In the genomic region with DNA sequence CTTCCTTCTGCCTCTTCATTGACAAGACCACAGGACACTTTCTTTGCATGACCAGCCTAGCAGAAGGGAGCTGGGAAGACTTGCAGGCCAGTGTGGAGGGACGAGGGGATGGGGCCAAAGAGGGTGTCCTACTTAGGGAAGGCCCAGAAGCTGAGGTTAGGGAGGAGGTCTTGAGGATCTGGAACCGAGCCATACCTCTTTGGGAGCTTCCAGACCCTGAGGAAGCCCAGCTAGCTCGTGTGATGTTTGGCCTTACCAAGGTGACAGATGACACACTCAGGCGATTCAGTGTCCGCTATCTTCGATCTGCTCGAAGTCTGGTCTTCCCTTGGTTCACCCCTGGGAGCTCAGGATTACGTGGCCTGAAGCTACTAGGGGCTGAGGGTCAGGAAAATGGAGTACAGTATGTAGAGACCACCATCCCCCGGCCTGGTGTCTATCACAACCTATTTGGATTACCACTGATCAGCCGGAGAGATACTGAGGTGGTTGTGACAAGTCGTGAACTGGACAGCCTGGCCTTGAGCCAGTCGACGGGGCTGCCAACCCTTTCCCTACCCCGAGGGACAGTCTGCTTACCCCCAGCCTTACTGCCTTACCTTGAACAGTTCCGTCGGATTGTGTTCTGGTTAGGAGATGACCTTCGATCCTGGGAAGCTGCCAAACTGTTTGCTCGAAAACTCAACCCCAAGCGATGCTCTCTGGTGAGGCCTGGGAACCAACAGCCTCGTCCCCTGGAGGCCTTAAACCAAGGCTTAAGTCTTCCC, we compare ENCODE assay signal across 8 mouse cellular contexts. TPM values are rescaled to one million over a fixed set of nuclear protein-coding genes. Genes with fewer than 3 reads are reported as not detected.
A peak's percentile ranks its signal among the peaks of the same experiment; 100 is the strongest.
DNase-seq lines count a peak whose midpoint lies in the region; ATAC-seq and TF ChIP-seq lines count a peak whose summit lies in the region.

No protein-coding gene starts in this region.

- no peaks in the 10 kb centered on the region for H3K9me3 ChIP-seq in hindbrain, embryonic 16.5 days (ENCODE audit: control insufficient read depth, low read length)
- no peaks in the 10 kb centered on the region for H3K9me3 ChIP-seq in liver, embryonic 14.5 days (ENCODE audit: control insufficient read depth, low read length)

- H3K27me3 ChIP-seq in hindbrain, embryonic 16.5 days (replicated peaks; ENCODE audit: control insufficient read depth, insufficient read depth, low read length), result no peaks in the 10 kb centered on the region
- H3K27me3 ChIP-seq in liver, embryonic 14.5 days (ENCODE audit: control insufficient read depth, insufficient read depth, low read length), result no peaks in the 10 kb centered on the region

- peaks cover 20% of the 10 kb centered on the region for H3K4me1 ChIP-seq in hindbrain, embryonic 16.5 days (ENCODE audit: control insufficient read depth, insufficient read depth, low read depth, low read length)
- H3K4me1 ChIP-seq in liver, embryonic 14.5 days (replicated peaks; ENCODE audit: control insufficient read depth in 2 of 2, insufficient read depth in 2 of 2, low read length in 1 of 2), result peaks cover 5 to 14% of the 10 kb centered on the region in 2 experiments

- 94% methylated on average over 20 of the region's 20 CpGs for WGBS in hindbrain, embryonic 16.5 days
- WGBS in liver, embryonic 14.5 days (ENCODE audit: insufficient replicate concordance), result 72% methylated on average over 20 of the region's 20 CpGs

- H3K9ac ChIP-seq in hindbrain, embryonic 16.5 days (ENCODE audit: low read depth, low read length), result peak overlapping the region; percentile 86; the same call in 1 of the 2 replicates
- H3K9ac ChIP-seq in liver, embryonic 14.5 days (replicated peaks), result no peak overlapping the region; the same call in 1 of the 2 replicates

- TF ChIP-seq EP300 in liver, embryonic 14.5 days (IDR thresholded peaks at IDR 0.05; ENCODE audit: low read depth), result no peak

- TF ChIP-seq CTCF in liver, embryonic 14.5 days (IDR thresholded peaks at IDR 0.05; ENCODE audit: low read depth), result no peak

- H3K4me2 ChIP-seq in hindbrain, embryonic 16.5 days (ENCODE audit: low read length), result peak overlapping the region; percentile 85
- H3K4me2 ChIP-seq in liver, embryonic 14.5 days (ENCODE audit: low read depth), result peak overlapping the region; percentile 96

- no peak overlapping the region for H3K4me3 ChIP-seq in hindbrain, embryonic 16.5 days (ENCODE audit: low read length)
- peak overlapping the region; percentile 65 to 79 for H3K4me3 ChIP-seq in liver, embryonic 14.5 days (ENCODE audit: insufficient read depth in 1 of 2, low read depth in 2 of 2, low read length in 2 of 2)

- DNase-seq in cerebellum, adult 11 months, result peak; percentile 40
- no peak for DNase-seq in cerebellum, adult 8-10 months
- DNase-seq in adrenal gland, adult 2 months, result peak; percentile 78
- DNase-seq in liver, embryonic 14.5 days (ENCODE audit: low read depth in 3 of 3, low spot score in 3 of 3), result no peak
- no peak for DNase-seq in retina, embryonic 14.5 days (ENCODE audit: low spot score)

- no peak for ATAC-seq in hindbrain, embryonic 16.5 days
- ATAC-seq in liver, embryonic 14.5 days (ENCODE audit: insufficient read depth), result no peak
- no peak for ATAC-seq in frontal cortex, adult (ENCODE audit: low TSS enrichment)
- ATAC-seq in megakaryocyte progenitor cell, adult 5-6 weeks (replicated peaks; ENCODE audit: poor library complexity), result no peak

- H3K36me3 ChIP-seq in hindbrain, embryonic 16.5 days (ENCODE audit: control insufficient read depth, insufficient read depth, low read length), result peaks cover 20% of the 10 kb centered on the region
- H3K36me3 ChIP-seq in liver, embryonic 14.5 days (replicated peaks; ENCODE audit: control insufficient read depth, insufficient read depth, low read depth), result peaks cover 9% of the 10 kb centered on the region

- no peak overlapping the region; the same call in 1 of the 2 replicates for H3K27ac ChIP-seq in hindbrain, embryonic 16.5 days (ENCODE audit: low read depth, low read length)
- no peak overlapping the region for H3K27ac ChIP-seq in liver, embryonic 14.5 days

RNA-seq across cellular contexts. Expression of a gene that starts 1.4 kb away (rescaled TPM):
- 10 to 100 TPM; 45.2 to 55.1 TPM for total RNA-seq in adrenal gland, adult 2 months (2021)
- 196 and 208 TPM in 2 replicates for polyA plus RNA-seq in adrenal gland, adult 2 months (2012; rRNA removed)
- 90.1 and 98.4 TPM in 2 replicates for polyA plus RNA-seq in hindbrain, embryonic 16.5 days (2015; fragmentation: Nextera tagmentation; extraction: Ambion mirVana)
- 28.9 and 30.5 TPM in 2 replicates for polyA plus RNA-seq in liver, embryonic 14.5 days (2012; rRNA removed)
- 19.6 and 20.5 TPM in 2 replicates for polyA plus RNA-seq in liver, embryonic 14.5 days (2014; fragmentation: Nextera tagmentation; extraction: Ambion mirVana)
- total RNA-seq in megakaryocyte progenitor cell, adult 5-6 weeks (2015), result 44.3 and 44.8 TPM in 2 replicates
- 25.2 and 30.3 TPM in 2 replicates for total RNA-seq in megakaryocyte progenitor cell, adult 5-6 weeks (2017)

RNA-seq across cellular contexts. Expression of a gene that starts 2.1 kb away (rescaled TPM):
- 10 to 100 TPM; 24.7 to 37.1 TPM for total RNA-seq in adrenal gland, adult 2 months (2021)
- 7.5 and 9.6 TPM in 2 replicates for polyA plus RNA-seq in adrenal gland, adult 2 months (2012; rRNA removed)
- polyA plus RNA-seq in hindbrain, embryonic 16.5 days (2015; fragmentation: Nextera tagmentation; extraction: Ambion mirVana), result 12.4 and 15.5 TPM in 2 replicates
- polyA plus RNA-seq in liver, embryonic 14.5 days (2012; rRNA removed), result 6.0 and 8.0 TPM in 2 replicates
- polyA plus RNA-seq in liver, embryonic 14.5 days (2014; fragmentation: Nextera tagmentation; extraction: Ambion mirVana), result 4.3 TPM in 2 replicates
- 16.5 and 18.6 TPM in 2 replicates for total RNA-seq in megakaryocyte progenitor cell, adult 5-6 weeks (2015)
- 18.4 and 22.4 TPM in 2 replicates for total RNA-seq in megakaryocyte progenitor cell, adult 5-6 weeks (2017)

RNA-seq across cellular contexts. Expression of a gene that starts 6.6 kb away (rescaled TPM):
- 100 to 1,000 TPM in 1 of 2 experiments, 10 to 100 TPM in 1; 52.8 to 111 TPM for total RNA-seq in adrenal gland, adult 2 months (2021)
- 313 and 342 TPM in 2 replicates for polyA plus RNA-seq in adrenal gland, adult 2 months (2012; rRNA removed)
- 14.8 and 18.7 TPM in 2 replicates for polyA plus RNA-seq in hindbrain, embryonic 16.5 days (2015; fragmentation: Nextera tagmentation; extraction: Ambion mirVana)
- 4.8 and 6.2 TPM in 2 replicates for polyA plus RNA-seq in liver, embryonic 14.5 days (2012; rRNA removed)
- 3.7 and 6.0 TPM in 2 replicates for polyA plus RNA-seq in liver, embryonic 14.5 days (2014; fragmentation: Nextera tagmentation; extraction: Ambion mirVana)
- total RNA-seq in megakaryocyte progenitor cell, adult 5-6 weeks (2015), result 4.8 and 5.1 TPM in 2 replicates
- 7.7 and 8.6 TPM in 2 replicates for total RNA-seq in megakaryocyte progenitor cell, adult 5-6 weeks (2017)

RNA-seq across cellular contexts. Expression of a gene that starts 18.7 kb away (rescaled TPM):
- total RNA-seq in adrenal gland, adult 2 months (2021), result 1 to 10 TPM; 6.3 to 7.7 TPM
- 9.4 and 13.4 TPM in 2 replicates for polyA plus RNA-seq in adrenal gland, adult 2 months (2012; rRNA removed)
- polyA plus RNA-seq in hindbrain, embryonic 16.5 days (2015; fragmentation: Nextera tagmentation; extraction: Ambion mirVana), result 18.0 and 18.7 TPM in 2 replicates
- polyA plus RNA-seq in liver, embryonic 14.5 days (2012; rRNA removed), result 24.9 and 32.5 TPM in 2 replicates
- 2.6 and 3.3 TPM in 2 replicates for polyA plus RNA-seq in liver, embryonic 14.5 days (2014; fragmentation: Nextera tagmentation; extraction: Ambion mirVana)
- total RNA-seq in megakaryocyte progenitor cell, adult 5-6 weeks (2015), result 0.15 and 0.30 TPM in 2 replicates
- total RNA-seq in megakaryocyte progenitor cell, adult 5-6 weeks (2017), result 0.03 TPM in 1 of 2 replicates, not detected in the other

RNA-seq across cellular contexts. Expression of a gene that starts 37.9 kb away (rescaled TPM):
- total RNA-seq in adrenal gland, adult 2 months (2021), result under 1 TPM in 1 of 2 experiments, not detected in 1; 0.09 TPM
- polyA plus RNA-seq in adrenal gland, adult 2 months (2012; rRNA removed), result 0.62 and 0.65 TPM in 2 replicates
- polyA plus RNA-seq in hindbrain, embryonic 16.5 days (2015; fragmentation: Nextera tagmentation; extraction: Ambion mirVana), result 3.0 and 3.2 TPM in 2 replicates
- polyA plus RNA-seq in liver, embryonic 14.5 days (2012; rRNA removed), result 0.02 and 0.03 TPM in 2 replicates
- not detected in 2 replicates for polyA plus RNA-seq in liver, embryonic 14.5 days (2014; fragmentation: Nextera tagmentation; extraction: Ambion mirVana)
- 0.05 TPM in 1 of 2 replicates, not detected in the other for total RNA-seq in megakaryocyte progenitor cell, adult 5-6 weeks (2015)
- total RNA-seq in megakaryocyte progenitor cell, adult 5-6 weeks (2017), result not detected in 2 replicates

Comparison
In these comparisons a context has a peak if more than half of its experiments do, and no peak if none do; other contexts are left out.
1. DNase-seq: peak in cerebellum, adult 11 months (single experiment) and adrenal gland, adult 2 months (single experiment); none in cerebellum, adult 8-10 months (single experiment), liver, embryonic 14.5 days (0 of 3) and retina, embryonic 14.5 days (single experiment).
2. RNA of a gene that starts 6.6 kb away (polyA plus RNA-seq): 313 to 342 TPM in adrenal gland, adult 2 months; 14.8 to 18.7 TPM in hindbrain, embryonic 16.5 days and 3.7 to 6.2 TPM in liver, embryonic 14.5 days; every median in the first group is over 10 times any median in the second.